Mouse (Mus musculus): ENCODE data around the gene Tab3.

Tab3 gene

GRCm38 (mm10) chrX:85573532-85574181 is at the start of gene Tab3:
Tab3 (plus strand) TSS chrX:85574022.
- peak; percentile 98 for DNase-seq

- DNase-seq: no peak
Measured at GRCm38 (mm10) chrX:85525545-85525944, 48.3 kb upstream of the Tab3 start.

GRCm38 (mm10) chrX:85526263-85527019 is 47.4 kb upstream of the Tab3 start:
- DNase-seq: no peak

GRCm38 (mm10) chrX:85558931-85559330 is 14.9 kb upstream of the Tab3 start:
- no peak for DNase-seq

- no peak for DNase-seq
Measured at GRCm38 (mm10) chrX:85566256-85566655, 7.6 kb upstream of the Tab3 start.

GRCm38 (mm10) chrX:85574182-85574541 is 340 bp downstream of the Tab3 start:
- DNase-seq: peak; percentile 8

- DNase-seq: no peak
Measured at GRCm38 (mm10) chrX:85576310-85576709, 2.5 kb downstream of the Tab3 start.

- no peak for DNase-seq
Measured at GRCm38 (mm10) chrX:85580768-85581167, 6.9 kb downstream of the Tab3 start.

- no peak for DNase-seq
Measured at GRCm38 (mm10) chrX:85582517-85582916, 8.7 kb downstream of the Tab3 start.

GRCm38 (mm10) chrX:85585575-85585974 is 11.8 kb downstream of the Tab3 start:
- DNase-seq: peak; percentile 15

- no peak for DNase-seq
Measured at GRCm38 (mm10) chrX:85614701-85615100, 40.9 kb downstream of the Tab3 start.

- peak; percentile 50 for DNase-seq
Measured at GRCm38 (mm10) chrX:85646204-85646777, 72.5 kb downstream of the Tab3 start.

GRCm38 (mm10) chrX:85676808-85677207 is 103.0 kb downstream of the Tab3 start:
- DNase-seq: peak; percentile 51

GRCm38 (mm10) chrX:85682125-85682524 is 108.3 kb downstream of the Tab3 start:
- DNase-seq: no peak

GRCm38 (mm10) chrX:85683723-85684122 is 109.9 kb downstream of the Tab3 start:
- no peak for DNase-seq
